Mouse (Mus musculus): ENCODE measurements around the gene Ppp1r3g. TPM values are rescaled to one million over a fixed set of nuclear protein-coding genes. Genes with fewer than 3 reads are reported as not detected.
"Not testable (repeated sequence)": the region's sequence is repeated elsewhere in the genome, so short reads cannot be mapped to it uniquely, and the experiment has no call there.

Gene Ppp1r3g
- polyA plus RNA-seq, 1 experiment from 2014 or later, result 0.05 TPM

DNA sequence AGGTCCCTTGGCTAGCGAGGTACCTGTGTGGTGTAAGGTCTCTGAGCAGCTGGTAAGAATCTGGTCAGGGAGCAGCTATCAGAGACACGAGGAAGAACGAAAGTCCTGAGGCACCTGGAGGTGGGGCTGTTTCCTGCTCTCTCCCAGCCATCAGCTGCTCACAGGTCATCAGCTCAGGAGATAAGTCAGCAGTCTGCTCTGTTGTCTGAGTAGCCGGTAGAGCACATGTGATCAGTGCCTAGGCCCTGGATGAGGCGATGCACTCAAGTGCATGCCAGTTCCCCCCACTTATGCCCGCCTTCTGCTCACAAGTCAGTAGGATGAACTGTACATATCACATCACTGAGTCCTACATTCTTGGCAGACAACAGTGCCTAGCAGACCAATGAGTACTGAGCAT, 24.3 kb downstream of the Ppp1r3g start:
- 78% methylated on average over 6 of the region's 6 CpGs for WGBS
- ATAC-seq (ENCODE audit: low FRiP score, low TSS enrichment), result peak; percentile 32; the same call in 1 of the 2 replicates

GRCm38 (mm10) chr13:35989329-35989728, 30.7 kb downstream of the Ppp1r3g start:
- Histone ChIP-seq H3K4me1 (replicated peaks; ENCODE audit: control insufficient read depth, insufficient read depth) (no peaks in the 10 kb centered on the region), H3K4me2 (replicated peaks; ENCODE audit: low read depth) (no peak overlapping the region), H3K4me3 (ENCODE audit: low read depth, low read length) (no peak overlapping the region), H3K36me3 (ENCODE audit: control insufficient read depth, insufficient read depth, low read length) (no peaks in the 10 kb centered on the region), H3K9me3 (ENCODE audit: control insufficient read depth, low read length) (no peaks in the 10 kb centered on the region), H3K27ac (replicated peaks) (no peak overlapping the region), H3K9ac (ENCODE audit: low read length) (no peak overlapping the region), H3K27me3 (ENCODE audit: control insufficient read depth, insufficient read depth, low read length) (no peaks in the 10 kb centered on the region)
- TF ChIP-seq EP300 (optimal IDR thresholded peaks at IDR 0.05) (no peak), CTCF (IDR thresholded peaks at IDR 0.05; ENCODE audit: low read depth) (no peak)
- ATAC-seq (ENCODE audit: low FRiP score, low TSS enrichment) (no peak), DNase-seq (ENCODE audit: low spot score) (no peak)
- 73% methylated on average over 3 of the region's 3 CpGs for WGBS

More for the DNA sequence above, 24.3 kb downstream of the Ppp1r3g start:
- Histone ChIP-seq H3K27me3 (ENCODE audit: control insufficient read depth, insufficient read depth, low read length) (no peaks in the 10 kb centered on the region), H3K9ac (ENCODE audit: low read length) (no peak overlapping the region), H3K27ac (replicated peaks) (no peak overlapping the region), H3K4me1 (replicated peaks; ENCODE audit: control insufficient read depth, insufficient read depth) (no peaks in the 10 kb centered on the region), H3K4me2 (replicated peaks; ENCODE audit: low read depth) (no peak overlapping the region), H3K36me3 (ENCODE audit: control insufficient read depth, insufficient read depth, low read length) (no peaks in the 10 kb centered on the region), H3K4me3 (ENCODE audit: low read depth, low read length) (no peak overlapping the region), H3K9me3 (ENCODE audit: control insufficient read depth, low read length) (no peaks in the 10 kb centered on the region)
- TF ChIP-seq CTCF (IDR thresholded peaks at IDR 0.05; ENCODE audit: low read depth) (no peak), EP300 (optimal IDR thresholded peaks at IDR 0.05) (no peak)
- no peak for DNase-seq (ENCODE audit: low spot score)

- WGBS, result 94% methylated on average over 15 of the region's 21 CpGs
Measured at GRCm38 (mm10) chr13:35991185-35991584, 32.5 kb downstream of the Ppp1r3g start.

DNA sequence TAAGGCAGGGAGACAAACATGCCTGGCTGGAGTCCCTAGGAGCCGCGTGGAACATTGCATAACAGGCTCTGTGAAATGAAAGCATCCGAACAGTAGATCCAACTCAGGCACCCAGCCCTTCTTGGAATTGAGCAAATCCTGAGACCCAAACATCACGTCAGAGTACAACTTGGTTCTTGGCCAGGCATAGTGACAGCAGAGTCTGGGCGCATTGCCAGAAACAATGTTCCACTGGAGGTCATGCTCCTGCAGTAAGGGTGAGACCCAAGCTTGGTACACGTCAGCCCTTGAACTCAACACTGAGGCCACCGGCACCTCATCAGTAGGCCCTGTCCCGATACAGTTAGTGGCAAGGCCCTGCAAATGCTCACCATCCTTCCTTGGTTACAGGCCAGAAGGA, 35.4 kb downstream of the Ppp1r3g start:
- Histone ChIP-seq H3K27me3 (ENCODE audit: control insufficient read depth, insufficient read depth, low read length) (no peaks in the 10 kb centered on the region), H3K4me3 (ENCODE audit: low read depth, low read length) (no peak overlapping the region), H3K9me3 (ENCODE audit: control insufficient read depth, low read length) (no peaks in the 10 kb centered on the region), H3K4me1 (replicated peaks; ENCODE audit: control insufficient read depth, insufficient read depth) (no peaks in the 10 kb centered on the region), H3K4me2 (replicated peaks; ENCODE audit: low read depth) (no peak overlapping the region), H3K27ac (replicated peaks) (peak overlapping the region; percentile 40; the same call in 1 of the 2 replicates), H3K36me3 (ENCODE audit: control insufficient read depth, insufficient read depth, low read length) (no peaks in the 10 kb centered on the region), H3K9ac (ENCODE audit: low read length) (no peak overlapping the region)
- DNase-seq (ENCODE audit: low spot score) (peak; percentile 58), ATAC-seq (ENCODE audit: low FRiP score, low TSS enrichment) (peak; percentile 78)
- WGBS, result 31% methylated on average over 8 of the region's 8 CpGs
- no peak for TF ChIP-seq CTCF (IDR thresholded peaks at IDR 0.05; ENCODE audit: low read depth)
- no peak for TF ChIP-seq EP300 (optimal IDR thresholded peaks at IDR 0.05)

More at GRCm38 (mm10) chr13:35991185-35991584, 32.5 kb downstream of the Ppp1r3g start:
- not testable (repeated sequence) for H3K27ac ChIP-seq (replicated peaks); H3K4me3 ChIP-seq (ENCODE audit: low read depth, low read length); H3K4me2 ChIP-seq (replicated peaks; ENCODE audit: low read depth); DNase-seq (ENCODE audit: low spot score); H3K9me3 ChIP-seq (ENCODE audit: control insufficient read depth, low read length); H3K4me1 ChIP-seq (replicated peaks; ENCODE audit: control insufficient read depth, insufficient read depth); H3K9ac ChIP-seq (ENCODE audit: low read length); ATAC-seq (ENCODE audit: low FRiP score, low TSS enrichment); H3K27me3 ChIP-seq (ENCODE audit: control insufficient read depth, insufficient read depth, low read length); H3K36me3 ChIP-seq (ENCODE audit: control insufficient read depth, insufficient read depth, low read length)

- Histone ChIP-seq H3K27me3 (ENCODE audit: control insufficient read depth, insufficient read depth, low read length) (no peaks in the 10 kb centered on the region), H3K36me3 (ENCODE audit: control insufficient read depth, insufficient read depth, low read length) (no peaks in the 10 kb centered on the region), H3K4me3 (ENCODE audit: low read depth, low read length) (no peak overlapping the region), H3K9me3 (ENCODE audit: control insufficient read depth, low read length) (no peaks in the 10 kb centered on the region), H3K27ac (replicated peaks) (no peak overlapping the region), H3K9ac (ENCODE audit: low read length) (no peak overlapping the region), H3K4me2 (replicated peaks; ENCODE audit: low read depth) (no peak overlapping the region), H3K4me1 (replicated peaks; ENCODE audit: control insufficient read depth, insufficient read depth) (no peaks in the 10 kb centered on the region)
- DNase-seq (ENCODE audit: low spot score) (no peak), ATAC-seq (ENCODE audit: low FRiP score, low TSS enrichment) (no peak)
- WGBS, result 81% methylated on average over 3 of the region's 3 CpGs
- TF ChIP-seq EP300 (optimal IDR thresholded peaks at IDR 0.05) (no peak), CTCF (IDR thresholded peaks at IDR 0.05; ENCODE audit: low read depth) (no peak)
Measured at GRCm38 (mm10) chr13:35995231-35995630, 36.6 kb downstream of the Ppp1r3g start.

GRCm38 (mm10) chr13:35995696-35996426, 37.2 kb downstream of the Ppp1r3g start:
- H3K27ac ChIP-seq (replicated peaks), result no peak overlapping the region
- DNase-seq (ENCODE audit: low spot score) (no peak), ATAC-seq (ENCODE audit: low FRiP score, low TSS enrichment) (no peak)
- H3K9me3 ChIP-seq (ENCODE audit: control insufficient read depth, low read length), result no peaks in the 10 kb centered on the region
- no peak overlapping the region for H3K4me2 ChIP-seq (replicated peaks; ENCODE audit: low read depth)
- H3K27me3 ChIP-seq (ENCODE audit: control insufficient read depth, insufficient read depth, low read length), result no peaks in the 10 kb centered on the region
- H3K9ac ChIP-seq (ENCODE audit: low read length), result no peak overlapping the region
- no peaks in the 10 kb centered on the region for H3K4me1 ChIP-seq (replicated peaks; ENCODE audit: control insufficient read depth, insufficient read depth)
- no peaks in the 10 kb centered on the region for H3K36me3 ChIP-seq (ENCODE audit: control insufficient read depth, insufficient read depth, low read length)
- TF ChIP-seq EP300 (optimal IDR thresholded peaks at IDR 0.05) (no peak), CTCF (IDR thresholded peaks at IDR 0.05; ENCODE audit: low read depth) (no peak)
- H3K4me3 ChIP-seq (ENCODE audit: low read depth, low read length), result no peak overlapping the region
- WGBS, result 77% methylated on average over 2 of the region's 2 CpGs

All from stomach, postnatal 0 days (tissue).